Mouse (Mus musculus) CH12.LX (cell line): ENCODE measurements around the gene Spns3. TPM values are rescaled to one million over a fixed set of nuclear protein-coding genes. Genes with fewer than 3 reads are reported as not detected.

Source experiments
- DNase-seq: peaks from one replicate; pipeline ENCODE4 v3.0.0-alpha.2; 2013; ENCODE audit errors: extremely low read depth
- H3K27ac ChIP-seq: 2 replicates; pipeline ENCODE4 v1.5.1; 2012; ENCODE audit warnings: low read depth, mild to moderate bottlenecking, control low read depth, moderate library complexity; ENCODE audit not compliant: insufficient read depth
- H3K27me3 ChIP-seq: replicated peaks from 2 replicates; pipeline ENCODE3; 2012; ENCODE audit warnings: inconsistent platforms
- H3K36me3 ChIP-seq, 2 experiments: replicated peaks in 1 of 2; 2 replicates each; pipeline versions ENCODE3 to v1.6.1; 2012; ENCODE audit warnings: inconsistent platforms in 1 of 2, low read length in 1 of 2, mild to moderate bottlenecking in 1 of 2, mixed read lengths in 1 of 2, moderate library complexity in 1 of 2; ENCODE audit not compliant: control insufficient read depth in 1 of 2, insufficient read depth in 1 of 2
- H3K4me1 ChIP-seq, 2 experiments: 2 replicates each; pipeline ENCODE4 v1.6.1; 2012; ENCODE audit warnings: inconsistent platforms in 1 of 2, moderate library complexity in 1 of 2; ENCODE audit not compliant: insufficient read depth in 2 of 2, control insufficient read depth in 1 of 2
- H3K4me2 ChIP-seq: 2 replicates; pipeline ENCODE4 v1.6.1; 2012; ENCODE audit warnings: low read depth, mild to moderate bottlenecking, control low read depth; ENCODE audit not compliant: poor library complexity, insufficient read depth, severe bottlenecking
- H3K4me3 ChIP-seq, 3 experiments: fragments of 150-350 bp in 1 of 3; sonication (generic) in 1 of 3; replicated peaks in 1 of 3; 2 replicates each; pipeline versions ENCODE3 to v1.5.1; 2011 to 2012; ENCODE audit warnings: low read depth in 2 of 3, low read length in 2 of 3, mild to moderate bottlenecking in 2 of 3, moderate library complexity in 2 of 3, control low read depth in 1 of 3, improper control_type of control experiment in 1 of 3, inconsistent platforms in 1 of 3, mixed read lengths in 1 of 3; ENCODE audit not compliant: poor library complexity in 1 of 3
- H3K79me2 ChIP-seq: replicated peaks from 2 replicates; pipeline ENCODE4 v1.6.1; 2012; ENCODE audit warnings: mild to moderate bottlenecking, moderate library complexity; ENCODE audit not compliant: control insufficient read depth, poor library complexity, insufficient read depth, severe bottlenecking; ENCODE audit errors: extremely low read depth
- H3K9ac ChIP-seq: 2 replicates; pipeline ENCODE4 v1.6.1; 2012; ENCODE audit warnings: low read depth, mild to moderate bottlenecking, control low read depth, moderate library complexity; ENCODE audit not compliant: insufficient read depth
- H3K9me3 ChIP-seq: replicated peaks from 2 replicates; pipeline ENCODE3; 2012; ENCODE audit warnings: low read length, inconsistent platforms, mixed read lengths
- BHLHE40 ChIP-seq: IDR thresholded peaks from 2 replicates; pipeline ENCODE4 v1.6.1; 2011; ENCODE audit warnings: mild to moderate bottlenecking, low read depth, low read length, improper control_type of control experiment
- CHD1 ChIP-seq: IDR thresholded peaks from 2 replicates; pipeline ENCODE4 v1.6.1; 2012; ENCODE audit warnings: low read depth, low read length, improper control_type of control experiment, inconsistent platforms
- E2F4 ChIP-seq: IDR thresholded peaks from 2 replicates; pipeline ENCODE4 v1.6.1; 2011; ENCODE audit warnings: low read depth, low read length, improper control_type of control experiment; ENCODE audit not compliant: insufficient replicate concordance
- ETS1 ChIP-seq: conservative IDR thresholded peaks from 2 replicates; pipeline ENCODE4 v1.6.1; 2012; ENCODE audit warnings: low read depth, mild to moderate bottlenecking, inconsistent platforms, low read length, improper control_type of control experiment, moderate library complexity
- GABPA ChIP-seq: IDR thresholded peaks from 2 replicates; pipeline ENCODE4 v1.6.1; 2012; ENCODE audit warnings: low read depth, low read length, improper control_type of control experiment, inconsistent platforms; ENCODE audit not compliant: insufficient replicate concordance
- HCFC1 ChIP-seq: IDR thresholded peaks from 2 replicates; pipeline ENCODE4 v1.6.1; 2012; ENCODE audit warnings: low read depth, mild to moderate bottlenecking, inconsistent platforms, low read length, improper control_type of control experiment
- JUN ChIP-seq: IDR thresholded peaks from 2 replicates; pipeline ENCODE4 v1.6.1; 2011; ENCODE audit warnings: low read depth, mild to moderate bottlenecking, low read length, improper control_type of control experiment, moderate library complexity; ENCODE audit not compliant: insufficient read depth
- JUND ChIP-seq: conservative IDR thresholded peaks from 2 replicates; pipeline ENCODE4 v1.6.1; 2011; ENCODE audit warnings: low read depth, low read length, improper control_type of control experiment
- MAFK ChIP-seq: IDR thresholded peaks from 2 replicates; pipeline ENCODE4 v1.6.1; 2011; ENCODE audit warnings: low read length, improper control_type of control experiment; ENCODE audit not compliant: insufficient replicate concordance
- MEF2A ChIP-seq: IDR thresholded peaks from 2 replicates; pipeline ENCODE4 v1.6.1; 2014; ENCODE audit warnings: low read depth, mild to moderate bottlenecking, inconsistent platforms, low read length, improper control_type of control experiment, borderline replicate concordance
- MXI1 ChIP-seq: IDR thresholded peaks from 2 replicates; pipeline ENCODE4 v1.6.1; 2011; ENCODE audit warnings: mild to moderate bottlenecking, low read depth, low read length, improper control_type of control experiment
- MYC ChIP-seq: IDR thresholded peaks from 2 replicates; pipeline ENCODE4 v1.6.1; 2011; ENCODE audit warnings: low read depth, mild to moderate bottlenecking, improper control_type of control experiment, low read length
- NELFE ChIP-seq: IDR thresholded peaks from 2 replicates; pipeline ENCODE4 v1.6.1; 2011; ENCODE audit warnings: low read depth, low read length, improper control_type of control experiment
- PAX5 ChIP-seq: IDR thresholded peaks from 2 replicates; pipeline ENCODE4 v1.6.1; 2012; ENCODE audit warnings: low read length, inconsistent platforms, mixed read lengths
- POLR2AphosphoS2 ChIP-seq: IDR thresholded peaks from 2 replicates; pipeline ENCODE4 v1.6.1; 2011; ENCODE audit warnings: low read depth, low read length, improper control_type of control experiment
- RAD21 ChIP-seq: IDR thresholded peaks from 2 replicates; pipeline ENCODE4 v1.6.1; 2011; ENCODE audit warnings: low read depth, mild to moderate bottlenecking, low read length, improper control_type of control experiment, moderate library complexity
- RCOR1 ChIP-seq: conservative IDR thresholded peaks from 2 replicates; pipeline ENCODE4 v1.6.1; 2012; ENCODE audit warnings: low read depth, mild to moderate bottlenecking, inconsistent platforms, low read length, improper control_type of control experiment
- SMC3 ChIP-seq: IDR thresholded peaks from 2 replicates; pipeline ENCODE4 v1.6.1; 2011; ENCODE audit warnings: low read depth, low read length, improper control_type of control experiment
- TCF12 ChIP-seq: IDR thresholded peaks from 2 replicates; pipeline ENCODE4 v1.6.1; 2014; ENCODE audit warnings: low read depth, mild to moderate bottlenecking, inconsistent platforms, low read length, improper control_type of control experiment
- UBTF ChIP-seq: IDR thresholded peaks from 2 replicates; pipeline ENCODE4 v1.6.1; 2012; ENCODE audit warnings: low read depth, mild to moderate bottlenecking, inconsistent platforms, low read length, improper control_type of control experiment, moderate library complexity
- USF1 ChIP-seq: IDR thresholded peaks from 2 replicates; pipeline ENCODE4 v1.6.1; 2014; ENCODE audit warnings: low read depth, mild to moderate bottlenecking, inconsistent platforms, low read length, improper control_type of control experiment
- ZC3H11A ChIP-seq: IDR thresholded peaks from 2 replicates; pipeline ENCODE4 v1.6.1; 2012; ENCODE audit warnings: low read depth, mild to moderate bottlenecking, inconsistent platforms, low read length, improper control_type of control experiment
- ZNF384 ChIP-seq: IDR thresholded peaks from 2 replicates; pipeline ENCODE4 v1.6.1; 2012; ENCODE audit warnings: low read depth, low read length, improper control_type of control experiment, inconsistent platforms
- dilution Hi-C: fragments of 300-500 bp; cut with MboI; formaldehyde crosslinking; loops from 2 replicates; pipeline ENCODE4 v1.14.3; 2020; ENCODE audit warnings: low sequenced_read_pairs; ENCODE audit not compliant: extremely low pct_unique_long_range_greater_than_20kb, extremely low pct_ligation_motif_present
- in situ Hi-C: fragments of 300-500 bp; cut with MboI; formaldehyde crosslinking; loops from 3 replicates; pipeline ENCODE4 v1.14.3; 2019; ENCODE audit warnings: low sequenced_read_pairs, low pct_ligation_motif_present, low pct_unique_long_range_greater_than_20kb, mixed read lengths
- polyA plus RNA-seq: library from polyadenylated mRNA; unstranded; fragments of >175 nt; gene quantifications from 2 replicates; pipeline ENCODE4 v1.2.1, GENCODE M21; 2012; ENCODE audit warnings: low read depth; ENCODE audit not compliant: insufficient read length
- total RNA-seq, 2 experiments: library from RNA; depleted of rRNA; stranded (reverse); fragments of 300-350 nt in 1 of 2; fragments of >200 nt in 1 of 2; gene quantifications; 2 replicates each; pipeline ENCODE4 v1.2.3; 2012 to 2014

The Spns3 gene
- total and polyA plus RNA-seq, 3 experiments, result 0.21 to 1.8 (median 1.0) TPM

GRCm38 (mm10) chr11:72583092-72583491, 32.8 kb upstream of the Spns3 start:
- Histone ChIP-seq H3K27ac (no peak overlapping the region), H3K79me2 (no peaks in the 10 kb centered on the region), H3K27me3 (no peaks in the 10 kb centered on the region), H3K36me3 (no peaks in the 10 kb centered on the region), H3K4me1 (peaks cover 0 to 2% of the 10 kb centered on the region in 2 experiments; a peak in 1 of 4 replicates), H3K9me3 (no peaks in the 10 kb centered on the region), H3K9ac (no peak overlapping the region), H3K4me2 (no peak overlapping the region), H3K4me3 (no peak overlapping the region)
- TF ChIP-seq JUND (no peak), NELFE (no peak), HCFC1 (no peak), SMC3 (no peak), USF1 (no peak), RCOR1 (no peak), UBTF (no peak), MEF2A (no peak), CHD1 (no peak)
- in situ Hi-C loops (no loop called here), dilution Hi-C loops (no loop called here)
- DNase-seq, result no peak

GRCm38 (mm10) chr11:72582448-72582705, 32.1 kb upstream of the Spns3 start:
- no peak for TF ChIP-seq ZC3H11A
- no peak for TF ChIP-seq ETS1
- no peak for TF ChIP-seq UBTF
- no peak for TF ChIP-seq RCOR1
- no peak for TF ChIP-seq SMC3
- Histone ChIP-seq H3K27ac (no peak overlapping the region), H3K79me2 (no peaks in the 10 kb centered on the region), H3K9me3 (no peaks in the 10 kb centered on the region), H3K27me3 (no peaks in the 10 kb centered on the region), H3K9ac (no peak overlapping the region), H3K4me2 (no peak overlapping the region), H3K4me3 (no peak overlapping the region), H3K36me3 (no peaks in the 10 kb centered on the region), H3K4me1 (peaks cover 3 to 5% of the 10 kb centered on the region in 2 experiments)
- in situ Hi-C loops, result no loop called here
- DNase-seq, result no peak
- dilution Hi-C loops, result no loop called here

GRCm38 (mm10) chr11:72581609-72582447, 31.5 kb upstream of the Spns3 start:
- Histone ChIP-seq H3K27me3 (no peaks in the 10 kb centered on the region), H3K4me1 (peaks cover 3 to 7% of the 10 kb centered on the region in 2 experiments), H3K4me2 (no peak overlapping the region), H3K9me3 (no peaks in the 10 kb centered on the region), H3K27ac (no peak overlapping the region), H3K36me3 (no peaks in the 10 kb centered on the region), H3K4me3 (no peak overlapping the region), H3K9ac (no peak overlapping the region), H3K79me2 (no peaks in the 10 kb centered on the region)
- dilution Hi-C loops (no loop called here), in situ Hi-C loops (no loop called here)
- TF ChIP-seq MAFK (no peak), E2F4 (no peak), POLR2AphosphoS2 (no peak), ZC3H11A (no peak), JUND (no peak), PAX5 (no peak), JUN (no peak), MYC (no peak), TCF12 (no peak), GABPA (no peak), USF1 (no peak), ETS1 (no peak), BHLHE40 (no peak), RAD21 (no peak), NELFE (no peak), ZNF384 (no peak), MXI1 (no peak)
- no peak for DNase-seq
